Mouse (Mus musculus) C2C12 (cell line): ENCODE measurements around the gene Rnps1.

Experiments
- CEBPB ChIP-seq: IDR thresholded peaks from one replicate; pipeline ENCODE4 v1.6.1; 2011; ENCODE audit warnings: low read depth, mild to moderate bottlenecking, control low read depth, moderate library complexity
- CTCF ChIP-seq: IDR thresholded peaks from one replicate; pipeline ENCODE4 v1.5.1; 2011; ENCODE audit not compliant: control insufficient read depth, insufficient read depth, insufficient read length
- MAX ChIP-seq: IDR thresholded peaks from one replicate; pipeline ENCODE4 v1.6.1; 2011; ENCODE audit warnings: mild to moderate bottlenecking, control low read depth
- MYOD1 ChIP-seq: IDR thresholded peaks from one replicate; pipeline ENCODE4 v1.6.1; 2011; ENCODE audit warnings: low read depth; ENCODE audit not compliant: control insufficient read depth, insufficient read length
- MYOG ChIP-seq: IDR thresholded peaks from one replicate; pipeline ENCODE4 v1.6.1; 2011; ENCODE audit not compliant: control insufficient read depth, insufficient read length; ENCODE audit errors: extremely low read depth

- no peak for TF ChIP-seq CTCF
- TF ChIP-seq CEBPB: no peak
- no peak for TF ChIP-seq MYOD1
- no peak for TF ChIP-seq MYOG
- no peak for TF ChIP-seq MAX
These were observed 30.6 kb upstream of the Rnps1 start for GRCm38 (mm10) chr17:24383789-24384188.
